24 mouse cellular contexts compared by ENCODE assay signal in the genomic region with DNA sequence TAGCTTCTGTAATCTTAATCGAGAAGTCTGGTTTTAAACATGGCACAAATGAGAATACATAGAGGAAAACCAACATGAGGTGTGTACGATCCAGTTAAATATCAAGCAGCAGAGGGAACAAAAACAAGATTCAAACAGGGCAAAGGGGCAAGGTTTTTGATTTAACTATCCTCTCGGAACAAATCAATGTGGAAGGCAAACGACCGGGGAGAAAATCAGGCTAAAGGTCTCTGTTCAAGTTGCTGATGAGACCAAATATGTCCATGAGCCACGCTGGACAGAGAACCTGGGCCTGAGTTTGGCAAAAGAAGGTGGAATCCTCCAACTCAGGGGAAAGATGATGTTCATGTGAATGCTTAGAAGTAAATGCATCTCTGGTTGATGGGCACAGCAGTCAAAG. TPM values are rescaled to one million over a fixed set of nuclear protein-coding genes. Genes with fewer than 3 reads are reported as not detected.
DNase-seq lines count a peak whose midpoint lies in the region; ATAC-seq and TF ChIP-seq lines count a peak whose summit lies in the region.
"Had no signal": no experiment of that assay in that cellular context is flagged by ENCODE, and none has a peak within 500 bp of the region (broad histone marks: within the 10 kb centered on the region; RNA-seq: fewer than 3 reads in every experiment).

No protein-coding gene starts in this region.

- H3K36me3 ChIP-seq in kidney, adult 2 months (ENCODE audit: control insufficient read depth, insufficient read depth, low read length), result no peaks in the 10 kb centered on the region
- H3K36me3 ChIP-seq in kidney, embryonic 14.5 days (ENCODE audit: control insufficient read depth, insufficient read depth, low read length), result no peaks in the 10 kb centered on the region
- H3K36me3 ChIP-seq in E14TG2a.4 (ENCODE audit: insufficient read depth, low read length), result peaks cover 24% of the 10 kb centered on the region
- 0 out of 2 replicates have a peak, but pooled peaks cover 9% of the 10 kb centered on the region for H3K36me3 ChIP-seq in liver, embryonic 13.5 days
- H3K36me3 ChIP-seq: embryonic facial prominence, embryonic 15.5 days had no signal

- peak overlapping the region; percentile 94 for H3K27ac ChIP-seq in kidney, adult 2 months (ENCODE audit: insufficient read depth, low read depth, low read length)
- H3K27ac ChIP-seq in kidney, embryonic 14.5 days (ENCODE audit: low read depth, low read length), result no peak overlapping the region
- peak overlapping the region; percentile 72 for H3K27ac ChIP-seq in liver, embryonic 13.5 days
- H3K27ac ChIP-seq: embryonic facial prominence, embryonic 15.5 days; forebrain, embryonic 10.5 days; gastrocnemius, adult 2 months; hindbrain, embryonic 10.5 days had no signal

- H3K27me3 ChIP-seq in kidney, adult 2 months (replicated peaks; ENCODE audit: control insufficient read depth, insufficient read depth, low read length), result no peaks in the 10 kb centered on the region
- no peaks in the 10 kb centered on the region for H3K27me3 ChIP-seq in kidney, embryonic 14.5 days (ENCODE audit: control insufficient read depth, insufficient read depth, low read length)
- H3K27me3 ChIP-seq in E14TG2a.4 (ENCODE audit: insufficient read depth, low read length), result no peaks in the 10 kb centered on the region
- no peaks in the 10 kb centered on the region for H3K27me3 ChIP-seq in liver, embryonic 13.5 days
- H3K27me3 ChIP-seq: embryonic facial prominence, embryonic 15.5 days; heart, embryonic 12.5 days had no signal

- DNase-seq in kidney, adult 2 months, result peak; percentile 79
- DNase-seq in kidney, postnatal 14 days, result peak; percentile 34
- no peak for DNase-seq in kidney, adult 18-20 months
- no peak for DNase-seq in liver, embryonic 13.5 days
- DNase-seq in adrenal gland, postnatal 36 days, result no peak
- no peak for DNase-seq in urinary bladder, postnatal 25 days (ENCODE audit: low spot score)
- DNase-seq: adrenal gland, adult 2 months; adrenal gland, postnatal 25 days; B cell, adult 2 months; cerebellum, adult 11 months; cerebellum, adult 8-10 months; cerebellum, postnatal 14 days; embryo, embryonic 11 days; gastrocnemius, adult 2 months; gastrocnemius, postnatal 25 days had no signal

- no peak overlapping the region for H3K9ac ChIP-seq in kidney, embryonic 14.5 days (ENCODE audit: low read depth, low read length)
- H3K9ac ChIP-seq in liver, embryonic 13.5 days, result no peak overlapping the region
- H3K9ac ChIP-seq: embryonic facial prominence, embryonic 15.5 days; heart, embryonic 12.5 days had no signal

- no peaks in the 10 kb centered on the region for H3K9me3 ChIP-seq in kidney, embryonic 14.5 days (ENCODE audit: control insufficient read depth, low read length)
- H3K9me3 ChIP-seq in E14TG2a.4 (ENCODE audit: low read length), result no peaks in the 10 kb centered on the region
- no peaks in the 10 kb centered on the region for H3K9me3 ChIP-seq in liver, embryonic 13.5 days (replicated peaks)
- H3K9me3 ChIP-seq: embryonic facial prominence, embryonic 15.5 days; forebrain, embryonic 10.5 days; hindbrain, embryonic 10.5 days had no signal

- no peak for TF ChIP-seq POLR2A in kidney, adult 2 months (IDR thresholded peaks at IDR 0.05; ENCODE audit: low read depth, low read length)

- WGBS in kidney, adult 2 months, result 61% methylated on average over 6 of the region's 6 CpGs
- WGBS in kidney, embryonic 14.5 days, result 88% methylated on average over 6 of the region's 6 CpGs
- WGBS in liver, embryonic 13.5 days (ENCODE audit: insufficient replicate concordance), result 72% methylated on average over 6 of the region's 6 CpGs

- TF ChIP-seq CTCF in kidney, adult 2 months (conservative IDR thresholded peaks at IDR 0.05; ENCODE audit: insufficient read depth, insufficient read length, low read depth, low read length), result no peak
- no peak for TF ChIP-seq CTCF in E14TG2a.4 (conservative IDR thresholded peaks at IDR 0.05; ENCODE audit: low read length)

- peaks cover 33% of the 10 kb centered on the region; the same call in 1 of the 2 replicates for H3K4me1 ChIP-seq in kidney, adult 2 months (ENCODE audit: control insufficient read depth, insufficient read depth, low read length)
- no peaks in the 10 kb centered on the region for H3K4me1 ChIP-seq in kidney, embryonic 14.5 days (ENCODE audit: control insufficient read depth, insufficient read depth, low read length)
- peaks cover 96% of the 10 kb centered on the region for H3K4me1 ChIP-seq in E14TG2a.4 (replicated peaks; ENCODE audit: low read depth, low read length)
- H3K4me1 ChIP-seq in liver, embryonic 13.5 days (replicated peaks), result peaks cover 25% of the 10 kb centered on the region
- H3K4me1 ChIP-seq: embryonic facial prominence, embryonic 15.5 days; hindbrain, embryonic 10.5 days had no signal

- no peak overlapping the region for H3K4me2 ChIP-seq in kidney, embryonic 14.5 days (replicated peaks; ENCODE audit: low read depth, low read length)
- no peak overlapping the region for H3K4me2 ChIP-seq in liver, embryonic 13.5 days
- H3K4me2 ChIP-seq: embryonic facial prominence, embryonic 15.5 days; heart, embryonic 12.5 days had no signal

- H3K4me3 ChIP-seq in kidney, adult 2 months (ENCODE audit: insufficient read depth, low read depth, low read length), result no peak overlapping the region
- H3K4me3 ChIP-seq in kidney, embryonic 14.5 days (ENCODE audit: low read length), result no peak overlapping the region
- 0 out of 2 replicates have a peak overlapping the region, but pooled peaks have one; percentile 0 for H3K4me3 ChIP-seq in E14TG2a.4 (replicated peaks; ENCODE audit: low read length)
- no peak overlapping the region for H3K4me3 ChIP-seq in liver, embryonic 13.5 days (replicated peaks)
- H3K4me3 ChIP-seq: embryonic facial prominence, embryonic 15.5 days; erythroblast, embryonic 14.5 days; forebrain, embryonic 10.5 days; gastrocnemius, adult 2 months; heart, embryonic 12.5 days; hindbrain, embryonic 10.5 days had no signal

- ATAC-seq in kidney, embryonic 14.5 days (ENCODE audit: low FRiP score, low TSS enrichment), result no peak
- ATAC-seq in liver, embryonic 13.5 days (ENCODE audit: low read depth), result no peak
- ATAC-seq: CD4-positive, CD25-positive, alpha-beta regulatory T cell, adult 4 months; forebrain, embryonic 14.5 days had no signal

RNA-seq across cellular contexts. Expression of gene Slc25a13, which starts 14.5 kb away (rescaled TPM):
- polyA plus RNA-seq in kidney, adult 2 months (2012; rRNA removed), result 35.2 and 37.8 TPM in 2 replicates
- 32.6 and 43.6 TPM in 2 replicates for polyA plus RNA-seq in kidney, embryonic 14.5 days (2014; fragmentation: Nextera tagmentation; extraction: Ambion mirVana)
- 30.1 and 40.9 TPM in 2 replicates for polyA plus RNA-seq in liver, embryonic 13.5 days (2015; fragmentation: Nextera tagmentation; extraction: Ambion mirVana)
- 10 to 100 TPM; 11.1 to 17.3 TPM for total RNA-seq in adrenal gland, postnatal 36 days (2021)

Comparison
In these comparisons a context has a peak if more than half of its experiments do, and no peak if none do; other contexts are left out.
1. DNase-seq: peak in kidney, adult 2 months (single experiment) and kidney, postnatal 14 days (single experiment); none in kidney, adult 18-20 months (single experiment), liver, embryonic 13.5 days (single experiment), adrenal gland, postnatal 36 days (0 of 2) and urinary bladder, postnatal 25 days (single experiment).